Mouse (Mus musculus) kidney, postnatal 25 days (tissue): ENCODE data around the gene March8.

Source experiments
- DNase-seq, 2 experiments: peaks; one replicate each; pipeline ENCODE4 v3.0.0; 2021; ENCODE audit warnings: mixed read lengths in 2 of 2

Gene March8

DNA sequence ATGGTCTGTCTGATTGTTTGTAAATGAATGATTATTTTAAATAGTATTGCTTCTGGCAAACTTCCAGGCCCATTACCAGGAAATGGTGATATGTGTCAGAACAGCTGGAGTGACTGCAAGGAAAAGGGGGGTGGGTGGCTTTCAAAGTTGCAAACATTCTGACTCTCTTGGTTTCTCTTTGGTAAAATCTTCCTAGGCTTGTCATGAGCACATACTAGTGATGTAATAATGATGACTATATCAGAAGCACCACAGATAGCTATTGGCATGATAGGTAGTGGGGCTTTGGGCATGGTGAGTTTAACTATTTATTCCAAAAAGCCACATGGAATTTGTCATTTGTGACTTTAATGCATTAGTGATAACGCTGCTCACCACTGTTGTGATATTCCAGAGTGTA is 36.3 kb downstream of the March8 start:
- DNase-seq = no peak

DNA sequence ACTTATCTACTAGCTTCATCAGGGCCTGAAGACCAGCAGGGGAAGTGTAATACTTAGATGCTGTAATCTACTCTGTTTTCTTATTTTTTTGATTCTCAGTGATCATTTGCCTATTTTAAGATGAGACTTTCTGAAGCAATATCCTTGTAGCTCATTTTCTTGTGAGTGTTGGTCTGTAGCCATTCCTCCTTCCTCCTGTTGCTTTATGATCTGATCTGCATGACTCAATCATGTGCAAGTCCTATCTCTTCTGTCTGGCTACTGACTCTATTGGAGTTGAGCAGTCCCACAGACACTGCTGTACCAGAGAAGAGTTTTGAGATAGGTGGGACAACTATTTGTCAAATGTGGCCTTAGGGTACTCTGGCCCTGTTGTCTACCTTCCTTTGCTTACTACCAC is 36.8 kb downstream of the March8 start:
- no peak for DNase-seq

DNA sequence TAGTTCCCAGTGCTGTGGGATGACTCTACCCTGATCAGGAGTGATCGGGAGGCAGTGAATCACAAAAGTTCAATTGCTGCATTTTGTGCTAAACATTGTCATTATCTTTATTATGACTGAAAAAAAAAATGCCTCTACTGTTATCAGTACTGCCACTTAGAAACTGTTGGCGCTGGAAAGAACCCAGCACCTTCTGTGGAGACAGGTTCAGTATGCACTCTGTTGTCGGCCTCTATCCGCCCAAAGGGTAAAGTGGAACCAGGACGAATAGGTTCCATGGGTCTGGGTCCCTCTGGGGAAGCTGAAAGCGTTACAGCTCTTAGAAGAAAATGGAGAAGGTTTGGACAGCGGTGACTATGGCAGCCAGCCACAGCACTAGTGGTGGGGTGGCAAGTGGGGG is 41.1 kb downstream of the March8 start:
- DNase-seq = no peak

- DNase-seq = no peak
Measured at GRCm38 (mm10) chr6:116380157-116380556, 42.3 kb downstream of the March8 start.

- DNase-seq = no peak
Measured at GRCm38 (mm10) chr6:116381605-116382004, 43.8 kb downstream of the March8 start.

- peak; percentile 47 to 55 for DNase-seq
Measured at GRCm38 (mm10) chr6:116383582-116383981, 45.8 kb downstream of the March8 start.

DNA sequence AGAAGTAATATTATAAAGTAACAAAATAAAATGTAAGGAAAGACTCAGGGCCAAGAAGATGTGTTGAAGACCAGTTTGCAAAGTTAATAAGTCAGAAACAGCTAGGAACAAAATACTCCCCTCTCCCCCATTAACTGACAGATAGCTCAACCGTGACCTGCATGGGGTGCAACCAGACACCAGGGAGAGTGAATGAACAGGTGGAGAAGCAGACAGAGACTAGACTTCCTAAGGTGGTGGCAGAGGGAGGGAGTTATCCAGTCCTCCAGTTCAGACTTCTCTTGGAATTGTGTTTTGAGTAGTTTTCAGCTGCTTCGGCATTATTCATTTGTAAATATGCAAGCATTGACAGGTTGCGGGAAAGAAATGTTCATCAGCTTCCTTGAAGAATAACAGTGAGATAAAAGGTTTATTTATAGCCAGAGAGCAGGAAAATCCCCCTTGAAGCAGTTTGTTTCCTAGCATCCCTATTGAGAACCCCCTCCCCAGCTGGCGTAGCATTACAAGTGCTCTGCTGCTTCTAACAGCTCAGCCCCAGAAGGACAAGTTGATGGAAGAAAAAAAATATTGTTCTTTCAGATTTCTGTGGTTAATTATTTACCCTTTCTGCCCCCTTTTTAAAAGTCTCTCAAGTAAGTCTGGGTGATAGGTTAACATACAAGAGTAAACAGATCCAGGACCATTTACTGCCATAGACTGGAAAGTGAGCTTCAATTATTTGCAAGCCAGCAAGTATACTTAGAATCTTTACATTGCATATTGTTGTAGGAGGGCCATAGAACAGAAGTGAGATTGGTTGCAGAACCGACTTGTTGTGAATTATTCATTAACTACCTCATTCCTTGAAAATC is 47.6 kb downstream of the March8 start:
- no peak for DNase-seq

- DNase-seq = peak; percentile 64 to 82
Measured at GRCm38 (mm10) chr6:116386045-116386415, 48.2 kb downstream of the March8 start.

- no peak for DNase-seq
Measured at GRCm38 (mm10) chr6:116386506-116386905, 48.7 kb downstream of the March8 start.

- DNase-seq = no peak
Measured at GRCm38 (mm10) chr6:116388068-116388467, 50.2 kb downstream of the March8 start.

- no peak for DNase-seq
Measured at GRCm38 (mm10) chr6:116389481-116389880, 51.7 kb downstream of the March8 start.

GRCm38 (mm10) chr6:116394916-116395648 is 57.3 kb downstream of the March8 start:
- DNase-seq = peak in 1 of 2 experiments; percentile 47

GRCm38 (mm10) chr6:116397621-116398020 is 59.8 kb downstream of the March8 start:
- DNase-seq = no peak

DNA sequence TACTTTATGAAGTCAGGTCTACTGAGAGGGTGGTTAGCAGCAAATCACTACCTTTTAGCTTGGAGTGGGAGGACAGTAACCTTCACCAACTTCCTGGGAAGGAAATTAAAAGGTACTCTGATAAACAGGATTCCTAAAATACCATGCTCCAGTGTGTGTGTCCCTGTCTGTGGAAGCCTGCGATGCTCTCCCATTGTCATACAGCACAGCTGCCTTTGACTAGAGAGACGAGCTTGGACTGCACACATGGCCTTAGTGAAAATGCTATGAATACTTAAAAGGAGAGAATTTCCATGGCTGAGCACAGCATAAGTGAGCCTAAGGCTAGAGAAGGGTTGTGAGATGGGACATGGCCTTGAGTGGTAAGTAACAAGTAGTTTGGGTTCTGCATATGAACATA is 60.3 kb downstream of the March8 start:
- no peak for DNase-seq

GRCm38 (mm10) chr6:116401746-116402423 is 64.1 kb downstream of the March8 start:
- DNase-seq = peak in 1 of 2 experiments; percentile 39

GRCm38 (mm10) chr6:116402426-116402825 is 64.6 kb downstream of the March8 start:
- no peak for DNase-seq

DNA sequence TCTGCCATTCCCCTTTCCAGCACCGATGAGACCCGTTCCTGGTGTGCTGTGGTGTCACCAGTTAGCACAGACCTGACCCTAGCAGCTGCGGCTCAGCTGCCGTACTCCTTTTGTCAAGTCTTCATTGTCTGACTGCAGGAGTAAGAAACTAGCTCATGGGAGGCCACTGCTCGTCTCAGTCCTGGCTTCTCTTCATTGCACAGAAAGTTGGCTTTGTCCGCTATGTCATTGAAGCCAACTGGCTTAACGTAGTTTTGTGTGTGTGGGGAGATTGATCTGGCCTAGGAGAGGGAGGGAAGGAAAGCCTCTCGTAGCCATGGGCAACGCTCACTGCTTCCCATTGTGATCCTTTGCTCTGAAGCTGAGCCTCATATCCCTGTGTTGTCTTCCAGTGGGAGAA is 67.4 kb downstream of the March8 start:
- DNase-seq = no peak

DNA sequence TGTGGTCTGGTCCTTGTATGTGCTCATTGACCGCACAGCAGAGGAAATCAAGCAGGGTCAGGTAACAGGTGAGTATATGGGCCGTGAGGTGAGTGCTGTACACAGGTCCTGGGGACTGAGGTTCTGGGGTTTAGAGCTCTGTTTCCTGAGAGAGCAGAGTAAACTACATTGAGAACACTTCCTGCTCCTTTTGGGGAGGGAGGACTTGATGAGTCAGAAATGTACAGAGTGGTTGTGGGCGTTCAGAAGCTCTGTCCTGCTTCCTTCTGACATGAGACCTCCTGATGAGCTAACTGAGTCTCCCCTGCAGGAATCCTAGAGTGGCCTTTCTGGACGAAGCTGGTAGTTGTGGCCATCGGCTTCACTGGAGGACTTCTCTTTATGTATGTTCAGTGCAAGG is 67.9 kb downstream of the March8 start:
- DNase-seq = no peak

GRCm38 (mm10) chr6:116406152-116406551 is 68.3 kb downstream of the March8 start:
- no peak for DNase-seq

DNA sequence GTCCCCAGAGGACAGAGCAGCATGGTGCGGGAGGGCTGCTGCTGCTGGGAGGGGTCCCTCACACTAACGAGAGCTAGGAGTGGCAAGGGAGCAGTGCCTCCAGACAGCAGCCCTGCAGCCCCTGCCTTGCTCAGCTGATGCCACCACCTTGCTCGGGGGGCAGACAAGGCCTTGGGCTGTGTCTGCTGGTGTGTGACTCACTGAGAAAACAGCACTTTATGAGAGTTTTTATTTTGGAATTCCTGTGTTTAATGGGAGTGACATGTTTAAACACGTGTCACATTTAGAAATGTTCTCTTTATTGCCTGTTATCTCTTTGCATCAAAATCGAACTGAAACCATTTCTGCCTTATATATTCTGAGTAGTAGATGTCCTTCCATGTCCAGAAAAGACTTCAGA is 68.9 kb downstream of the March8 start:
- DNase-seq = no peak

- DNase-seq = no peak
Measured at GRCm38 (mm10) chr6:116407216-116407615, 69.4 kb downstream of the March8 start.

GRCm38 (mm10) chr6:116407956-116408657 is 70.3 kb downstream of the March8 start:
- no peak for DNase-seq

DNA sequence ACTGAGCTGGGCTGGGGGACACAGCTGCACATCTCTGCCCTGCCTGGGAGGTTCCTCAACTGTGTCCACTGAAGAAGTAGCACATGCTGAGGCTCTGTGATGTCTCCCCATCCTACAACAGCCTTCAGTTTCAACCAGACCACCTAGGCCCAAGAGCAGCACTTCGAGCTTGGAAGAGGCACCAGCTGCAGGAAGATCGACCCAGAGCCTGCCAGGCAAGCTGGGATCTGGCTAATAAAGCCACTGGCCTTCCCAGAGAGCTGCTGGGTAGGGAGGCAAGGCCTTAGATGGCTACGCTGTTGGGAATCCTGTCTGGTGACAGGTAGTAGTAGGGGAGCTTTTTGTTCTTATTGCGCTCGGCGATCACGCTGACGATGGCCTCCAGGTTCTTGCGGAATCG is 72.6 kb downstream of the March8 start:
- no peak for DNase-seq
